Mouse (Mus musculus) c-Kit-positive CD71-positive TER-119-positive erythroid progenitor cells, embryonic 14.5 days (primary cell): Measurements from ENCODE around the gene Phf14.
"Not testable (repeated sequence)": the region's sequence is repeated elsewhere in the genome, so short reads cannot be mapped to it uniquely, and the experiment has no call there.

Experiments
- DNase-seq: peaks from one replicate; pipeline ENCODE4 v3.0.0-alpha.2; 2013; ENCODE audit warnings: low spot score

The Phf14 gene

GRCm38 (mm10) chr6:11907269-11908032 is at the start of gene Phf14, which contains the start of gene Ndufa4:
Gene Phf14 (plus strand): TSS chr6:11907809.
Gene Ndufa4 (minus strand): TSS chr6:11907497.
- peak; percentile 83 for DNase-seq

DNA sequence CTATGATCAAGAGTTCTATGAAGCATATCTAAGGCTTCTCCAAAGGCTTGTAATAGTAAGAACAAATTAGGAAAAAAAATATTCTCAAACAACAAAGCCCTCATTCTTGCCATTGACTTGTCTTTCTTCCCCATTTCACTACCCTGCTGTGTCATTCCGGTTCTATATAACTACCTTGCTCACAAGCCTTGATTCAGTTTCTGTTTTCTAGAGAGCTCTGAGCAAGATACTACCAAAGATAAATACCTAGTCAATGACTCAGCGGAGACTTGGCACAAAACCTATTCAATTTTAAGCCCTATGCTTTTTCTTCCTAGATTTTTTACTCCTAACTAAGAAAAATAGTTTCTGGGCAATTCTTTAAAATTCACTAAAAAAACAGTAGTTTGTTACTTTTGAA is 32.2 kb upstream of the Phf14 start:
- DNase-seq = not testable (repeated sequence)

DNA sequence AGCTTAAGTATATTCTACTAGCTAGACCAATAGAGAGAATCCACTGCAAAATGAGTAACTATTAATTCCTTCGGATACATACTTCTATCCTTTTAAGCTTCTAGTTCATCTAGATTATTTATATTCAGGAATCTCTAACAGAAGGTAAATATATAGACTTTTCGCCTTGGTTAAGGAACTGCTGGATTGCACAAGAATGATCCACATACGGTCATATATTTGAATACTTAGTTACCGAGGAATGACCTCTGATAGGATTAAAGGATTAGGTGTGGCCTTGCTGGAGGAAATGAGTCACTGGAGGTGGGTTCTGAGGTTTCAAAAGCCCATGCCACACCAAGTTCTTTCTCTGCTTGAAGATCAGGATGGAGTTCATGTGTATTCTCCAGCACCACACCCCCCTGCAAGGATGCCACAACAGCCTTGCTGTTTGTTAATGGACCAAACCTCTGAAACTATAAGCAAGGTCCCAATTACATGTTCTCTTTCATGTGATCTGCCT is 6.7 kb upstream of the Phf14 start:
- DNase-seq = no peak

DNA sequence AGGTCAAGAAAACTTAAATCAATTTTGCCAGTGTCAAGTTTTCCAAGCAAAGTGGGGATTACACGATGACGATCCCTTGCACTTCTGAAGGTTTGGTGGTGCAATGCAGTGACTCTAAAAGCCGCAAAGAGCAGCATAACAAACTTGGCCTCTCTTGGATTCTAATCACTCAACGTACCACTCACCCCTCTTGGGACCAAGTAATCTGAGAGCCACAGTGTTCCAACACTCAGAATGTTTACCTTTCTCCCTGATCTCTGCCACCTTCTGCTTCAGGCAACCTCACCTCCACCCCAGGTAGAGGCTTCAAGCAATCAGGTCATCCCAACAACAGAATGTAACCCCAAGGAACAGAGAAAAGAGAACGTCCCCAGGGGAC is 730 bp upstream of the Phf14 start:
- peak; percentile 42 for DNase-seq

DNA sequence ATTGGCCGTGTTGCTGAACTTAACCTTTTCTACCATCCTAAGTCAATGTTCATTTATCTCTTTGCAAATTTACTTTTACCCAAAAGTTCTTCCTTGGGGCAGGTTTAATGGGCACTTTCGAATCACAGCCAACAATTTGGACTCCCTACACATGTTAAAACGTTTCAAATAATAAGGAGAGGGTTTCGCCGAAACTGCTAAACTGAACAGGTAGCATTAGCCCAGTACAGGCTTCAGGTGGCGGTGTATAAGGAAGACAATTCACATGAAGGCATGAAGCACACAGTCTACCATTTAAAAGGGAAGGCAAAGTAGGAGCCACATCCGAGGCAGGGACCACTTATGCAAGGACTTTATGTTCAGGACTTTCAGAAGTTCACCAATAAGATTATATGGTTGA is 561 bp downstream of the Phf14 start:
- DNase-seq = no peak

DNA sequence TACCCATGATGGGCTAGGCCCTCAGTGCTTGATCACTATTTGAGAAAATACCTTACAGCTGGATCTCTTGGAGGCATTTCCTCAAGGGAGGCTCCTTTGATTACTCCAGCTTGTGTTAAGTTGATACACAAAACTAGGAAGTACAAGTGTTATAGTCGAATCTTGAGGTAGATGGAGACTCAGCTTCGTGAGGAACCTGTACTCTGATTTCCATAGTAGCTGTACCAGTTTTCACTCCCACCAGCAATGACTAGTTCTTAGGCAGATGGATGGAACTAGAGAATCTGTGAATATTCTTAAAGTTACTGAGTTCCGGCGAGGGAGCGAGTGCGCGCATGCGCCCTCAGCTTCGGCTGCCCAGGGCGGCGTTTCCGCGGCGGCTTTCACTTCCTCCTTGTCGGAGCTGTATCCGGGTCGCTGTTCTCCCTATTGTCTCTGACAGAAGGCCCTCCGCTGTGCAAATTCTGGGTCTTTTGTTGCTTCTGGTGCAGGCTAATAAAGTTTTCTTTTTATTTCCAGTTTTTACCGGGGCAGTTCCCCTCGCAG is 18.0 kb downstream of the Phf14 start:
- peak; percentile 80 for DNase-seq

DNA sequence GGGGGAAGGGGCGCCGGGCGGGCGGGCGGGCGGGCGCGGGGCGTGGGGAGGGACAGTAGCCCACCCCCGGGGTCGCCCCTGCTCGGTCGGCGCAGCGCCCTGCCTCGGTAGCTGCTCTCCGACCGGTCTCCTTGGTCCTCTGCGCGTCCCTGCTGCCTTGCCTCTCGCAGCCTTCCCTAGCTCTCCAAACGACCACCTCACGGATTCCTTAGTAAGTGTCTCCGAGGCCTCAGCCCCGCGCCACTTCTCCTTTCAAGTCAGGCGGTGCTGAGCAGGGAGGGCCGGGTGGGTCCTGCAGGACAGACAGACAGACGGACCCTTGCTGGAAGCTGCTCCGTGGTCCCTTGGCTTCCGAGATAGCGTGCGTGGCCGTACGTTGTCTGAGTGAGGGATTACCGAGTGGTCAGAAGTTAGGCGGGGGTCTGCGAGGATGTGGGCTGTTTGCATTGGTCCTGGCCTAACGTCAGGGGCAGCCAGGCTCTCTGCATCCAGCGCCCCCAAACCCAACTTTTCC is 18.5 kb downstream of the Phf14 start:
- no peak for DNase-seq

DNA sequence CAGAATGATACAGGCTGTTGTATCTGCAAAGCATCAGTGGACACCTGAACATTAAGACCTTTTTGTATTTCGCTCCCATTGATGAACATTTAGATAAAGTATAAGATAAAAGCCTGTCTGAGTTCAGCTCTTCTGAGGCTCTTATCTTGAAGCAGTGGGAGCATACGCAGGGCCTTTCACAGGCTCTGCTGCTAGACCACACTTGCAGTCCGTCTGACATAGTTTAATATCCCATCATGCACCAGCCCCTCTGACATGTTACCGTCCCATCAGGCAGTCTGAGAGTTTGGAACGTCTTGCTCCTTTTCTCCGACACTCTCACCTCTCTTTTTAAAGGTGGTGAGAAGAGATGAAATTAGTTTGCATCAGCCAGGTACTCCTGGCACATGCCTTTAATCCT is 19.9 kb downstream of the Phf14 start:
- DNase-seq = no peak

DNA sequence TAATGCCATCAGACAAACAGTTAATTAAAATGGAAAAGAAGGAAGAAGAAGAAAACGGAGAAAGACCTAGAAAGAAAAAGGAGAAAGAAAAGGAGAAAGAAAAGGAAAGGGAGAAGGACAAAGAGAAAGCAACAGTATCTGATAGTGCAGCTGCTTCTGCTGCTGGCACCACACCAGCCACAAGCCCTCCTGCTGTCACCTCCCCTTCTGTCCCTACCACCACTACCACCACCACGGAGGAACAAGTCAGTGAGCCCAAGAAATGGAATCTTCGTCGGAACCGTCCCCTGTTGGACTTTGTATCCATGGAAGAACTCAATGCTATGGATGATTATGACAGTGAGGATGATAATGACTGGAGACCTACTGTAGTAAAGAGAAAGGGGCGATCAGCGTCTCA is 25.8 kb downstream of the Phf14 start:
- DNase-seq = no peak

GRCm38 (mm10) chr6:11940895-11941294 is 33.3 kb downstream of the Phf14 start:
- DNase-seq = peak; percentile 36

- no peak for DNase-seq
Observed at GRCm38 (mm10) chr6:11942089-11942488, 34.5 kb downstream of the Phf14 start.

DNA sequence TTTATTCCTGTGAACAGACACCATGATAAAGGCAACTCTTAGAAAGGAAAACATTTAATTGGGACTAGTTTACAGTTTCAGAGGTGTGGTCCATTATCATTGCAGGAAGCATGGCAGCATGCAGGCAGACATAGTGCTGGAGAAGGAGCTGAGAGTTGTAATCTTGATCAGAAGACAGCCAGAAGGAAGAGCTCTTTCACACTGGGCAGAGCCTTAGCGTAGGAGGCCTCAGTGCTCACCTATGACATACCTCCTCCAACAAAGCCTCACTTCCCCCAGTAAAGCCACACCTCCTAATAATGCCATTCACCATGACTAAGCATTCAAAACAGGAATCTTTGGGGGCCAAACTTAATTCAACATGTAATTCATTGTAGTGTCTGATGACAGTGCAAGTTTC is 40.5 kb downstream of the Phf14 start:
- peak; percentile 49 for DNase-seq

DNA sequence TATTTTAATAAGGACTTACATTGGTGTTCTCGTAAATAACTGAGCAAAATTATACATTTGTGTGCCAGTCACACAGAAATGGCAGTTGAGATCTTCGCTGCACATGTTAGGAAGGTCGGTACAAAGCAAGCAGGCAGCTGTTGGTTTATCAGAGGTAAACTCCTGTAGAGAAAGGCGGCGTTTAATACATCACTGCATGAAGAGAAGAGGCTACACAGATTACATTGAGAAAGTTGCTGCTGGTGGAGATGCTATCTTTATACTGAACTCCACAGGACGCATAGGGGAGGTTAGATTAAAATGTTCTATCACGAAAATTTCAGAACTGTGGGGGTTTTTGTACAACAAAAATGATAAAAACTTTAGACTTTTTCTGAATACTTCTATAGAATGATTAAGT is 52.6 kb downstream of the Phf14 start:
- no peak for DNase-seq

- no peak for DNase-seq
Observed at GRCm38 (mm10) chr6:11993782-11994181, 86.2 kb downstream of the Phf14 start.

GRCm38 (mm10) chr6:11998576-11998975 is 91.0 kb downstream of the Phf14 start:
- no peak for DNase-seq

DNA sequence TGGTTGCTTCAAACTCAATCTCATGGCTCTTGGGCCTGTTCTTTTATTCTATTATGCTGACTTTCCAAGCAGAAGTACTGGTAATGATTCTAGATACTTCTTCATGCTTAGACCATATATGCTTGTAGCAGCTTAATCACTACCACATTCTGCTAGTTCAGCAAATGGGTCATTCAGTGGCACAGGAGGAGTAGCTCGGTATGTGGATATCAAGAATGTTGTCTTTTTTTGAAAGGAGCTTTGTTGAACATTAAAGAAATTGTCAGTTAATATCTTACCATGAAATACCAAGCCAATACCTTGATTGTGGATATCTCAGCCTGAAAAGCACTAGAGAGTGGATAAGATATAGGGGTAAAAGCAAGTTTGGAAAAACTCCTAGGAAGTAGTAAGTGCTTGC is 91.9 kb downstream of the Phf14 start:
- no peak for DNase-seq

DNA sequence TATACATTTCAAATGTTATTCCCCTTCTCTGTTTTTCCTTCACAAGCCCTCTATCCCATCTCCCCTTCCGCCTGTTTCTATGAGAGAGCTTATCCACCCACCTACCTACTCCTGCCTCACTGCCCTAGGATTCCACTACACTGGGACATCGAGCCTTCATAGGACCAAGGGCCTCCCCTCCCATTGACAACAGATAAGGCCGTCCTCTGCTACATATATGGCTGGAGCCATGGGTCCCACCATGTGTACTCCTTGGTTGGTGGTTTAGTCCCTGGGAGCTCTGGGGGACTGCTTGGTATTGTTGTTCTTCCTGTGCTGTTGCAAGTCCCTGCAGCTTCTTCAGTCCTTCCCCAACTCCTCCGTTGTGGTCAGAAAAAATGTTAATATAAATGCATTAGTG is 97.8 kb downstream of the Phf14 start:
- no peak for DNase-seq

DNA sequence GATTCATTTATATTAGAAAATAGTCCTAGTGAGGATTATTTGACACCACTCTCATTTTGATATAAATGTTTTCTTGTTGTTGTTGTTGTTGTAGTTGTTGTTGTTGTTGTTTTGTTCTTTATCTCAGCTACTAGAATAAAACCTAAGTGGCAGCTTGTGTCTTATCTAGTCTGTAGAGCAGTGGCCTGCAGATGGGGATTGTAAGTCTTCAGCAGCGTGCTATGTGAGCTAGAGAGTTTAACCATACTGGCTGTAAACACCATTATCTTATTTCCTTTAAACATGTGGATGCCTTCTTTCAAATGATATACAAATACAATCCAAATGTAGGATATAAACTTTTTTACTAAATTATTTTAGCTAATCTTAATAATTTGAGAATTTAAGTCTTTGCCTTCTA is 98.4 kb downstream of the Phf14 start:
- no peak for DNase-seq

- DNase-seq = no peak
Observed at GRCm38 (mm10) chr6:12012103-12012502, 104.5 kb downstream of the Phf14 start.

GRCm38 (mm10) chr6:12014035-12014434 is 106.4 kb downstream of the Phf14 start:
- DNase-seq = no peak

GRCm38 (mm10) chr6:12014733-12015132 is 107.1 kb downstream of the Phf14 start:
- DNase-seq = no peak

DNA sequence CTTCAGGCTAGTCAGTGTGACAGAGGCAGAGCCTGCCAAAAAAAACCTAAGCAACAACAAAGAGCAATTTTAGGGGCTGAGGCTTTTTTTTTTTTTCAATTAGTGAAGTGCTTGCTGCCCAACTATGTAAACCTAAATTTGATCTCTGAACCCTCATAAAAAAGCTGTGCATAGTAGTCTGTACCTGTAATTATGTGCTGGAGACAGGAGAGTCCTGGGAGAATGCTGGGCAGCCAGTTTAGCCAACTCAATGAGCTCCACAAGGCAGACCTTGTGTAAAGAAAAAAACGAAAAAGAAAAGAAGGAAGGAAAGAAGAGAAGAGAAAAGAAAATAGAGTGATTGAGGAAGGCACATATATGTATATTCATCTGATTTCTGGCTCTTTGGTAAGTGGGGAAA is 112.1 kb downstream of the Phf14 start:
- DNase-seq = no peak

DNA sequence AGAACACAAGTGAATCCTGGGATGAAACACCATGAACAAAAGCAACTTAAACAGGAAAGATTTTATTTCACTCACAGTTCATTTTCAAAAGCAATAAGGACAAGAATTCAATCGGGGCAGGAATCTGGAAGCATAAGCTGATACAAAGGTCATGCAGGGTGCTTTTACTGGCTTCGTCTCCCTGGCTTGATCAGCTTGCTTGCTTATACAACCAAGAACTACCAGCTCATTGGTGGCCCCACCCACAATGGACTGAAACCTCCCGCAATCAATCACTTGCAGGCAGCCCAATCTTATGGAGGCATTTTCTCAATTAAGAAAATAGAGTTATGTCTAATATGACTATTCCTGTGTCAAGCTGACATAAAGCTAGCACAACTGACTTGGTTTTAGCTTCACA is 112.5 kb downstream of the Phf14 start:
- no peak for DNase-seq

GRCm38 (mm10) chr6:12020738-12021137 is 113.1 kb downstream of the Phf14 start:
- no peak for DNase-seq
